In genomic region chr5:123346701-123347270, GRCm38 (mm10) we compare ENCODE assay signal across 8 mouse cellular contexts. TPM values are rescaled to one million over a fixed set of nuclear protein-coding genes. Genes with fewer than 3 reads are reported as not detected.
A peak's percentile ranks its signal among the peaks of the same experiment; 100 is the strongest.
DNase-seq lines count a peak whose midpoint lies in the region; ATAC-seq lines count a peak whose summit lies in the region.

No protein-coding gene starts in this region.

- WGBS in forebrain, embryonic 16.5 days: 57% methylated on average over 7 of the region's 7 CpGs
- WGBS in limb, embryonic 10.5 days: 76% methylated on average over 7 of the region's 7 CpGs
- 48% methylated on average over 7 of the region's 7 CpGs for WGBS in neural tube, embryonic 15.5 days

- H3K4me1 ChIP-seq in forebrain, embryonic 16.5 days (replicated peaks; ENCODE audit: control insufficient read depth, insufficient read depth, low read length): peaks cover 46% of the 10 kb centered on the region
- peaks cover 32% of the 10 kb centered on the region for H3K4me1 ChIP-seq in limb, embryonic 10.5 days
- peaks cover 28% of the 10 kb centered on the region for H3K4me1 ChIP-seq in neural tube, embryonic 15.5 days

- ATAC-seq in forebrain, embryonic 16.5 days: no peak
- no peak for ATAC-seq in neural tube, embryonic 15.5 days (ENCODE audit: low FRiP score)

- H3K27me3 ChIP-seq in forebrain, embryonic 16.5 days (replicated peaks; ENCODE audit: control insufficient read depth, insufficient read depth, low read length): no peaks in the 10 kb centered on the region
- no peaks in the 10 kb centered on the region for H3K27me3 ChIP-seq in limb, embryonic 10.5 days (ENCODE audit: low read depth, poor library complexity, severe bottlenecking)
- no peaks in the 10 kb centered on the region for H3K27me3 ChIP-seq in neural tube, embryonic 15.5 days (replicated peaks)

- peak overlapping the region; percentile 100 for H3K27ac ChIP-seq in forebrain, embryonic 16.5 days (ENCODE audit: low read length)
- peak overlapping the region; percentile 98 for H3K27ac ChIP-seq in limb, embryonic 10.5 days
- H3K27ac ChIP-seq in neural tube, embryonic 15.5 days (replicated peaks): peak overlapping the region; percentile 96

- H3K36me3 ChIP-seq in forebrain, embryonic 16.5 days (ENCODE audit: control insufficient read depth, insufficient read depth): no peaks in the 10 kb centered on the region
- H3K36me3 ChIP-seq in limb, embryonic 10.5 days: peaks cover 43% of the 10 kb centered on the region
- no peaks in the 10 kb centered on the region for H3K36me3 ChIP-seq in neural tube, embryonic 15.5 days

- H3K9ac ChIP-seq in forebrain, embryonic 16.5 days (replicated peaks; ENCODE audit: low read depth, low read length): peak overlapping the region; percentile 98
- peak overlapping the region; percentile 95 for H3K9ac ChIP-seq in neural tube, embryonic 15.5 days (replicated peaks)

- no peaks in the 10 kb centered on the region for H3K9me3 ChIP-seq in forebrain, embryonic 16.5 days (ENCODE audit: control insufficient read depth, low read length)
- H3K9me3 ChIP-seq in limb, embryonic 10.5 days (replicated peaks): no peaks in the 10 kb centered on the region
- H3K9me3 ChIP-seq in neural tube, embryonic 15.5 days (replicated peaks): no peaks in the 10 kb centered on the region

- DNase-seq in lung, adult 18-20 months: peak; percentile 28 to 50
- no peak for DNase-seq in lung, postnatal 14 days
- DNase-seq in limb, embryonic 10.5 days (ENCODE audit: low spot score): no peak
- no peak for DNase-seq in adrenal gland, adult 2 months
- DNase-seq in c-Kit-positive CD71-positive TER-119-positive erythroid progenitor cells, embryonic 14.5 days (ENCODE audit: low spot score): no peak
- DNase-seq in thymus, adult 18-20 months: no peak

- peak overlapping the region; percentile 67 for H3K4me3 ChIP-seq in forebrain, embryonic 16.5 days (replicated peaks; ENCODE audit: low read length)
- peak overlapping the region; percentile 92 for H3K4me3 ChIP-seq in limb, embryonic 10.5 days
- H3K4me3 ChIP-seq in neural tube, embryonic 15.5 days (replicated peaks): peak overlapping the region; percentile 92

- peak overlapping the region; percentile 84 for H3K4me2 ChIP-seq in forebrain, embryonic 16.5 days (ENCODE audit: low read length)
- peak overlapping the region; percentile 77 for H3K4me2 ChIP-seq in neural tube, embryonic 15.5 days

RNA-seq across cellular contexts. Expression of gene Bcl7a, which starts 3.2 kb away (rescaled TPM):
- polyA plus RNA-seq in forebrain, embryonic 16.5 days (2015; fragmentation: Nextera tagmentation; extraction: Ambion mirVana): 81.9 and 84.3 TPM in 2 replicates
- 35.8 and 38.8 TPM in 2 replicates for polyA plus RNA-seq in limb, embryonic 10.5 days (2016; fragmentation: Nextera tagmentation; extraction: Ambion mirVana)
- 30.2 and 31.0 TPM in 2 replicates for polyA plus RNA-seq in neural tube, embryonic 15.5 days (2015; fragmentation: Nextera tagmentation; extraction: Ambion mirVana)
- 10 to 100 TPM in 1 of 2 experiments, 1 to 10 TPM in 1; 6.1 to 11.2 TPM for total RNA-seq in adrenal gland, adult 2 months (2021)
- 5.2 and 6.1 TPM in 2 replicates for polyA plus RNA-seq in adrenal gland, adult 2 months (2012; rRNA removed)

RNA-seq across cellular contexts. Expression of gene Mlxip, which starts 47.8 kb away (rescaled TPM):
- 18.0 and 18.1 TPM in 2 replicates for polyA plus RNA-seq in forebrain, embryonic 16.5 days (2015; fragmentation: Nextera tagmentation; extraction: Ambion mirVana)
- polyA plus RNA-seq in limb, embryonic 10.5 days (2016; fragmentation: Nextera tagmentation; extraction: Ambion mirVana): 21.1 and 22.1 TPM in 2 replicates
- polyA plus RNA-seq in neural tube, embryonic 15.5 days (2015; fragmentation: Nextera tagmentation; extraction: Ambion mirVana): 19.3 and 19.4 TPM in 2 replicates
- total RNA-seq in adrenal gland, adult 2 months (2021): 10 to 100 TPM; 15.2 to 27.4 TPM
- polyA plus RNA-seq in adrenal gland, adult 2 months (2012; rRNA removed): 45.5 TPM in 2 replicates

Comparison
In these comparisons a context has a peak if more than half of its experiments do, and no peak if none do; other contexts are left out.
1. DNase-seq: peak in lung, adult 18-20 months (2 of 2); none in lung, postnatal 14 days (single experiment), limb, embryonic 10.5 days (single experiment), adrenal gland, adult 2 months (single experiment), c-Kit-positive CD71-positive TER-119-positive erythroid progenitor cells, embryonic 14.5 days (single experiment) and thymus, adult 18-20 months (0 of 2).
2. Peak in every context shown above with its lines, with median percentiles within 50 percentile points of each other: H3K27ac ChIP-seq and H3K4me3 ChIP-seq.